Mouse (Mus musculus) G1E (cell line): Measurements from ENCODE around the gene Mkrn1. TPM values are rescaled to one million over a fixed set of nuclear protein-coding genes. Genes with fewer than 3 reads are reported as not detected.

Source experiments
- ATAC-seq: 2 replicates; pipeline ENCODE4 v1.8.0; 2016; ENCODE audit warnings: mild to moderate bottlenecking; ENCODE audit not compliant: insufficient number of reproducible peaks, poor library complexity, low FRiP score, severe bottlenecking; ENCODE audit errors: extremely low read depth
- DNase-seq: peaks from one replicate; pipeline ENCODE4 v3.0.0; 2012; ENCODE audit warnings: low spot score
- H3K27me3 ChIP-seq: 2 replicates; pipeline ENCODE4 v1.6.1; 2012; ENCODE audit warnings: mild to moderate bottlenecking, low read length, inconsistent platforms; ENCODE audit not compliant: insufficient read depth
- H3K36me3 ChIP-seq: replicated peaks from 2 replicates; pipeline ENCODE3; 2012; ENCODE audit warnings: mild to moderate bottlenecking, inconsistent platforms
- H3K4me1 ChIP-seq: 2 replicates; pipeline ENCODE4 v1.6.1; 2012; ENCODE audit warnings: low read depth, low read length, inconsistent platforms, mixed read lengths; ENCODE audit not compliant: insufficient read depth
- H3K4me3 ChIP-seq: 2 replicates; pipeline ENCODE4 v1.5.1; 2012; ENCODE audit warnings: low read depth, mild to moderate bottlenecking, inconsistent platforms, low read length, moderate library complexity, mixed read lengths
- H3K9me3 ChIP-seq: replicated peaks from 2 replicates; pipeline ENCODE4 v1.6.1; 2012; ENCODE audit warnings: inconsistent platforms
- CTCF ChIP-seq: IDR thresholded peaks from 2 replicates; pipeline ENCODE4 v1.5.1; 2012; ENCODE audit warnings: low read depth, low read length, inconsistent platforms, mixed read lengths
- GATA1 ChIP-seq: IDR thresholded peaks from 2 replicates; pipeline ENCODE4 v1.6.1; 2012; ENCODE audit warnings: borderline replicate concordance, low read length, inconsistent platforms, mixed read lengths
- GATA2 ChIP-seq: IDR thresholded peaks from 2 replicates; pipeline ENCODE4 v1.6.1; 2012; ENCODE audit warnings: low read depth, low read length, inconsistent platforms, borderline replicate concordance
- POLR2AphosphoS5 ChIP-seq: IDR thresholded peaks from 2 replicates; pipeline ENCODE4 v1.6.1; 2012; ENCODE audit warnings: low read depth, low read length, inconsistent platforms; ENCODE audit not compliant: insufficient replicate concordance
- TAL1 ChIP-seq: conservative IDR thresholded peaks from 2 replicates; pipeline ENCODE4 v1.6.1; 2012; ENCODE audit warnings: low read depth, low read length, inconsistent platforms, mixed read lengths
- polyA plus RNA-seq: library from polyadenylated mRNA; stranded (reverse); fragments of >175 nt; gene quantifications from 2 replicates; pipeline ENCODE4 v1.2.3, GENCODE M21; 2012
- total RNA-seq, 2 experiments: library from RNA; stranded (forward) in 1 of 2; stranded (reverse) in 1 of 2; fragments of 200-1000 nt in 1 of 2; fragments of >200 nt in 1 of 2; fragmentation: Nextera tagmentation in 1 of 2; gene quantifications; 2 replicates each; pipeline ENCODE4 v1.2.3; 2014 to 2017

Gene Mkrn1
- total and polyA plus RNA-seq, 3 experiments = 45.4 to 60.5 (median 59.5) TPM

DNA sequence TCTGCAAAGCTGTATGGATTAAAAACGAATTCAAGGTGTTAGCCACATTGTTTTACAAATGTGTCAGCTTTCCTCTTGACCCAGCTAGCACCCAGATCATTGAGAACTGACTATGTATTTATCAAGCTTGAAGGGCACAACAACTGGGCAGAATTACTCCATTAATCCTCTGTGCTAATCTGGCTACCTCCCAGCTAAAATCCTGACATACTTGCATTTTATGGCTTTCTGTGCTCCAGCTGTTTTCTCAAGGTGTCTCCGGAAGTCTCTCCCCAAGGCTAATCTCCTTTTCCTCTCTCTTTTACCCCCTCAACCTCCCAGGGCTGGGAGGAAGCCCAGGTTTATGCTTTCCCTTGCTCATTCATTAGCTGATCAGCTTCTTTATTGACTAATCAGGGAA, 34.4 kb upstream of the Mkrn1 start:
- TF ChIP-seq GATA2 (no peak), CTCF (no peak), TAL1 (no peak), GATA1 (no peak), POLR2AphosphoS5 (no peak)
- Histone ChIP-seq H3K4me1 (no peaks in the 10 kb centered on the region), H3K27me3 (peaks cover 8% of the 10 kb centered on the region), H3K36me3 (no peaks in the 10 kb centered on the region), H3K9me3 (no peaks in the 10 kb centered on the region), H3K4me3 (no peak overlapping the region)
- DNase-seq = no peak
- no peak for ATAC-seq

DNA sequence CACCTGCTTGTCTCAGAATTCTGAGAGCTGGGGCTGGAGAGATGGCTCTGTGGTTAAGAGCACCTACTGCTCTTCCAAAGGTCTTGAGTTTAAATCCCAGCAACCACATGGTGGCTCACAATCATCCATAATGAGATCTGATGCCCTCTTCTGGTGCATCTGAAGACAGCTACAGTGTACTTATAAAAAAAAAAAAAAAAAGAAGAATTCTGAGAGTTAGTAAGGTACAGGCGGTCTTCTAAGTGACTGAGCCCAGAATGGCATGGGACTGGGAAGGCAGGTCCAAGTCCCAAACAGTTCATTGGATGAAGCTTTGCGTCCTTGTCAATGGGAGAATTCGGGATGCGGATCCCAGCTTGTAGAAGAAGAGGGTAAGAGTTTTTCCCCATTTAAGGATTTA, 33.3 kb upstream of the Mkrn1 start:
- H3K27me3 ChIP-seq = peaks cover 9% of the 10 kb centered on the region
- ATAC-seq = no peak
- H3K4me1 ChIP-seq = no peaks in the 10 kb centered on the region
- TF ChIP-seq GATA1 (no peak), TAL1 (no peak), POLR2AphosphoS5 (no peak), CTCF (no peak), GATA2 (no peak)
- H3K36me3 ChIP-seq = no peaks in the 10 kb centered on the region
- H3K4me3 ChIP-seq = no peak overlapping the region
- no peak for DNase-seq
- no peaks in the 10 kb centered on the region for H3K9me3 ChIP-seq

DNA sequence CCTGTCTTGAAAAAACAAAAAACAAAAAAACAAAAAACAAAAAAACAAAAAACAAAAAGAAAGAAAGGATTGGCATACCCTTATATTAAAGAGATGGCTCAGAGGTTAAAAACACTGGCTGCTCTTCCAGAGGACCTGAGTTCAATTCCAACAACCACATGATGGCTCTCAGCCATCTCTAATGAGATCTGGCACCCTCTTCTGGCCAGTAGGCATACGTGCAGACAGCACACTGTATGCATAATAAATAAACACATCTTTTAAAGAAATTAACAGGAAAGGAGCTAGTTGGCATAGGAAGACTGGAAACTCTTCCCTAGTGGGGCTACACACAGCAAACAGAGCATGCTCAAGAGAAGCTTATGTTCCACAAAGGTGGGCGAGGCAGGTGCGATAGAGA, 30.8 kb upstream of the Mkrn1 start:
- no peak for TF ChIP-seq TAL1
- Histone ChIP-seq H3K4me1 (no peaks in the 10 kb centered on the region), H3K4me3 (no peak overlapping the region), H3K36me3 (no peaks in the 10 kb centered on the region), H3K27me3 (peaks cover 9% of the 10 kb centered on the region), H3K9me3 (no peaks in the 10 kb centered on the region)
- ATAC-seq (no peak), DNase-seq (no peak)

DNA sequence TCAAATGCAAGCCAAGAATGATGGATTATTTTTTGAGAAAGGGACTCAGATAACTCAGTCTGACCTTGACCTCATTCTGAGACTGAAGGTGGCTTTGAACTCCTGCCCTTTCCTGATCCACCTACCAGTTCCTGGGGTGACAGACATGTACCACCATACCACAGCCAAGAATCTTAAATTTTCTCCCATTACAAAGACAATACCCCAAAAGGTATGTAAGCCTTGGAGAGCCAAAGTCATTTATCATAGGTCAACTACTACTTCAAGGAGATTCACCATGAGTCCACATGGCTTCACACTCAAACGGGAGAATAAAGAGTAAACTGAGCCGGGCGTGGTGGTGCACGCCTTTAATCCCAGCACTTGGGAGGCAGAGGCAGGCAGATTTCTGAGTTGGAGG, 30.3 kb upstream of the Mkrn1 start:
- no peak for TF ChIP-seq CTCF
- TF ChIP-seq GATA1 = no peak
- no peak for TF ChIP-seq POLR2AphosphoS5
- no peak for TF ChIP-seq TAL1
- TF ChIP-seq GATA2 = no peak

DNA sequence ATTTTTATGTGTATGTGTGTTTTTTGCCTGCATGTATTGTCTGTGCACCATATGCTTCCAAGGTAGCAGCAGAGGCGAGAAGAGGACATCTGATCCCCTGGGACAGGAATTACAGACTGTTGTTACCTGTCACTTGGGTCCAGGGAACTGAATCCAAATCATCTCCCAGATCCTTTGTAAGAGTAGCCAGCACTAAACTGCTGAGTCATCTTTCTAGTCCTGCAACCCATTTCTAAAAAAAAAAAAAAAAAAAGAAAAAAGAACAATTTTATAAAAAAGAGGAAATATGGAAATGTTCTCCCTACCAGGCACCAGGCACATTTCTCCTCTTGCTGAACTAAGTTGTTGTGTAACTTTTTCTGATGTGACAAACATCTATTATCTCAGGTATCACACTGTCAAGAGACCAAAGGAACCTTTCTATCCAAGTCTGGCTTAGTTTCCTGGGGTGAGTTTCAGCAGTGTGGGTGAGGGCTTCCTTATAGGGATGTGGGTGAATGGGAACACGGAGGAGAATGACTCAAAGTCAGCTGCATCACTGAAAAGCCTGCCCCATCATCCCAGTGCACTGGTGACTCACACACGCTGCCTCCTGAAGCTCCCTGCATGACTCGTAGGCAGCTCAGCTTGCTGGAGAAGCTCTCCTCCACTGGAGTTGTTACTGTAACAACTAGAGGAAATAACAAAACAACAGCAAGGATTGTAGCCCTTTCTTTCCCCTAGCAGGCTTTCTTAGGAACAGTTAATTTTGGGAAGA, 27.3 kb upstream of the Mkrn1 start:
- DNase-seq = no peak
- Histone ChIP-seq H3K27me3 (peaks cover 9% of the 10 kb centered on the region), H3K9me3 (no peaks in the 10 kb centered on the region), H3K4me1 (no peaks in the 10 kb centered on the region), H3K36me3 (no peaks in the 10 kb centered on the region), H3K4me3 (no peak overlapping the region)
- ATAC-seq = no peak
- TF ChIP-seq CTCF = no peak
- no peak for TF ChIP-seq GATA2
- TF ChIP-seq POLR2AphosphoS5 = no peak
- TF ChIP-seq TAL1 = no peak
- no peak for TF ChIP-seq GATA1

More for the DNA sequence above, 30.3 kb upstream of the Mkrn1 start:
- no peak for DNase-seq
- H3K4me1 ChIP-seq = no peaks in the 10 kb centered on the region
- no peaks in the 10 kb centered on the region for H3K9me3 ChIP-seq
- no peaks in the 10 kb centered on the region for H3K36me3 ChIP-seq
- peaks cover 9% of the 10 kb centered on the region for H3K27me3 ChIP-seq
- H3K4me3 ChIP-seq = no peak overlapping the region
- no peak for ATAC-seq

DNA sequence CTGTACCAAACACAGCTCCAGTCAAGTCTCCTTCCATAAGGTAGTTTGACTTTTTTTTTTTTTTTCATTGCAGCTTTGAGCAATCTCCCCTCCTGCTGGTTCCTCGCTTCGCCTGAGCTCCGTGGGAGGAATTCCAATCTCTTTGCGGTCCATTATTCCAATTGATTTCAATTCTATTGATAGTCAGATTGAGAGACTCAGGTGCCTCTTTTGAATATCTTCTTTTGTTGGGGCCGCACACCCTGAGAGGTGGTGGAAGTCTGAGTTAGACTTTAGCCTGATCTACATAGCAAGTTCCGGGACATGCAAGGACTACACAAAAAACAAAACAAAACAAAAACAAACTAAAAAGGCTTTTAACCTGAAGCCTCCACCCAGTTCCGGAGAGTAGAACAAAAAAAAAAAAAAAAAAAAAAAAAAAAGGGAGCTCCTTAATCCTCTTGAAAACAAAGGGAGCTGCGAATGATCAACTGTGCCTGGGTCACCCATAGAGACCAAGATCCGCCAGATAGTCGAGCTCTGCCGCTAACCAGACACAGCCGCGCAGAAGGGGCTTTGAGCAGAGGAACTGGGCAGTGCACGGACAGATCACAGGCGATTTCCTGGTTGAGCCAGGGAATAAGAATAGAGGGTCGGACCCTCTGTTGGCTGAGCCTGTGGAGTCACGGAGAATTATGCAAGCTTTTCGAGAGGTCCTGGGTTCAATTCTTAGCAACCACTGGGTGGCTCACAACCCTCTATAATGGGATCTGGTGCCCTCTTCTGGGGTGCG, 25.7 kb upstream of the Mkrn1 start:
- Histone ChIP-seq H3K4me1 (no peaks in the 10 kb centered on the region), H3K9me3 (no peaks in the 10 kb centered on the region), H3K4me3 (no peak overlapping the region), H3K36me3 (no peaks in the 10 kb centered on the region), H3K27me3 (peaks cover 9% of the 10 kb centered on the region)
- no peak for DNase-seq
- ATAC-seq = no peak
- TF ChIP-seq GATA2 = no peak
- TF ChIP-seq POLR2AphosphoS5 = no peak
- TF ChIP-seq TAL1 = no peak
- no peak for TF ChIP-seq CTCF
- TF ChIP-seq GATA1 = no peak
